Mouse (Mus musculus) thymus, adult 2 months (tissue): ENCODE measurements at regions not wholly inside any gene's neighbourhood (a gene's known extent, or its start where the extent isn't known, plus 50 kb on each side); places are given as distances from the start of the nearest gene placed in this dataset.

Source experiments
- CTCF ChIP-seq: fragments of 200-500 bp; IDR thresholded peaks from 2 replicates; pipeline ENCODE4 v1.5.1; 2012; ENCODE audit warnings: mild to moderate bottlenecking, control low read depth, low read length, moderate library complexity, borderline replicate concordance; ENCODE audit not compliant: control insufficient read depth, poor library complexity, insufficient read depth; ENCODE audit errors: extremely low read depth
- POLR2A ChIP-seq: fragments of 200-500 bp; IDR thresholded peaks from 2 replicates; pipeline ENCODE4 v1.6.1; 2012; ENCODE audit warnings: mild to moderate bottlenecking, low read length, control low read depth, moderate library complexity; ENCODE audit not compliant: control insufficient read depth, poor library complexity, insufficient read depth; ENCODE audit errors: extremely low read depth

DNA sequence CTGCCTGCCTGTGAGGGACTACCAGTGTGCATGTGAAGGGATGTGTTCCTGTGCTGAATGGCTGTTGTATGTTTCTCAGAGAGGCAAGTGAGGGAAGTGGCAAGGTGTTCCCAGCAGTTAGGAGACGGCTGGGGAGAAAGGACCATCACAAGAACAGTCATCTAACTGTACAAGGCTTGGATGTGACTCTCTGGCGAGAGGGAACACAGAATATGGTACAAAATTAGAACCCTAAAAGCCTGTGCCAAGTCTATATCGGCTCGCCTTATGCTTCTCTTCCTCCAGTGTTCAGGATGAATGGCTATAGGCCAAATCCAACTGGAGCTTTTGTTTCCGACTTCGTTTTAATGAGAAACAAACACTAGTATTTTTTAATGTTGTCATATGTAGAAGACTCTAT lies 317.5 kb downstream of the Pik3r1 start:
- TF ChIP-seq CTCF (no peak), POLR2A (no peak)
